Mouse (Mus musculus): ENCODE results near the gene Tex12. TPM values are rescaled to one million over a fixed set of nuclear protein-coding genes. Genes with fewer than 3 reads are reported as not detected.

The Tex12 gene
- polyA plus RNA-seq, 1 experiment from 2014 or later = not detected

GRCm38 (mm10) chr9:50518781-50519180, 42.3 kb downstream of the Tex12 start:
- Histone ChIP-seq H3K4me2 (ENCODE audit: low read depth, low read length, severe bottlenecking) (no peak overlapping the region), H3K4me1 (replicated peaks; ENCODE audit: control insufficient read depth, insufficient read depth, low read length) (no peaks in the 10 kb centered on the region), H3K27ac (ENCODE audit: low read depth, low read length) (no peak overlapping the region), H3K9me3 (ENCODE audit: control insufficient read depth, low read length) (no peaks in the 10 kb centered on the region), H3K4me3 (ENCODE audit: low read depth, low read length) (no peak overlapping the region), H3K9ac (ENCODE audit: low read length) (no peak overlapping the region), H3K27me3 (ENCODE audit: control insufficient read depth, insufficient read depth, low read length) (no peaks in the 10 kb centered on the region), H3K36me3 (ENCODE audit: control insufficient read depth, insufficient read depth, low read length) (no peaks in the 10 kb centered on the region)
- 13% methylated on average over 2 of the region's 2 CpGs for WGBS
- DNase-seq (ENCODE audit: low spot score) = peak; percentile 67
- no peak for ATAC-seq (replicated peaks; ENCODE audit: low FRiP score)

GRCm38 (mm10) chr9:50515462-50515861, 45.7 kb downstream of the Tex12 start:
- H3K27me3 ChIP-seq (ENCODE audit: control insufficient read depth, insufficient read depth, low read length) = no peaks in the 10 kb centered on the region
- no peak overlapping the region for H3K4me2 ChIP-seq (ENCODE audit: low read depth, low read length, severe bottlenecking)
- no peaks in the 10 kb centered on the region for H3K4me1 ChIP-seq (replicated peaks; ENCODE audit: control insufficient read depth, insufficient read depth, low read length)
- H3K27ac ChIP-seq (ENCODE audit: low read depth, low read length) = no peak overlapping the region
- DNase-seq (ENCODE audit: low spot score) (no peak), ATAC-seq (replicated peaks; ENCODE audit: low FRiP score) (no peak)
- H3K9ac ChIP-seq (ENCODE audit: low read length) = no peak overlapping the region
- H3K36me3 ChIP-seq (ENCODE audit: control insufficient read depth, insufficient read depth, low read length) = no peaks in the 10 kb centered on the region
- no peak overlapping the region for H3K4me3 ChIP-seq (ENCODE audit: low read depth, low read length)
- WGBS = 93% methylated on average over 5 of the region's 5 CpGs
- H3K9me3 ChIP-seq (ENCODE audit: control insufficient read depth, low read length) = no peaks in the 10 kb centered on the region

GRCm38 (mm10) chr9:50507570-50507969, 53.6 kb downstream of the Tex12 start:
- Histone ChIP-seq H3K4me2 (ENCODE audit: low read depth, low read length, severe bottlenecking) (no peak overlapping the region), H3K4me1 (replicated peaks; ENCODE audit: control insufficient read depth, insufficient read depth, low read length) (no peaks in the 10 kb centered on the region), H3K27ac (ENCODE audit: low read depth, low read length) (no peak overlapping the region), H3K36me3 (ENCODE audit: control insufficient read depth, insufficient read depth, low read length) (no peaks in the 10 kb centered on the region), H3K27me3 (ENCODE audit: control insufficient read depth, insufficient read depth, low read length) (no peaks in the 10 kb centered on the region), H3K9ac (ENCODE audit: low read length) (no peak overlapping the region), H3K4me3 (ENCODE audit: low read depth, low read length) (no peak overlapping the region), H3K9me3 (ENCODE audit: control insufficient read depth, low read length) (no peaks in the 10 kb centered on the region)
- DNase-seq (ENCODE audit: low spot score) (no peak), ATAC-seq (replicated peaks; ENCODE audit: low FRiP score) (no peak)
- WGBS = 84% methylated on average over 7 of the region's 7 CpGs

Other genes with a start within 250 kb of the Tex12 start
- gene Rpl10-ps3, start 216.4 kb downstream of the Tex12 start, polyA plus RNA-seq (2014; fragmentation: Nextera tagmentation; extraction: Ambion mirVana) = 140 and 153 TPM in 2 replicates
- gene Plet1, start 66.8 kb downstream of the Tex12 start, polyA plus RNA-seq (2014; fragmentation: Nextera tagmentation; extraction: Ambion mirVana) = 0.21 TPM in 1 of 2 replicates, not detected in the other
- 77.5 and 93.5 TPM in 2 replicates for gene Pts, start 32.6 kb downstream of the Tex12 start, polyA plus RNA-seq (2014; fragmentation: Nextera tagmentation; extraction: Ambion mirVana)
- gene Il18, start 6.5 kb downstream of the Tex12 start, polyA plus RNA-seq (2014; fragmentation: Nextera tagmentation; extraction: Ambion mirVana) = 9.6 and 10.3 TPM in 2 replicates
- gene Bco2, start 6.1 kb downstream of the Tex12 start, polyA plus RNA-seq (2014; fragmentation: Nextera tagmentation; extraction: Ambion mirVana) = 0.33 and 0.63 TPM in 2 replicates
- gene Sdhd, start 42.5 kb upstream of the Tex12 start, polyA plus RNA-seq (2014; fragmentation: Nextera tagmentation; extraction: Ambion mirVana) = 257 and 262 TPM in 2 replicates
- gene Timm8b, start 42.6 kb upstream of the Tex12 start, polyA plus RNA-seq (2014; fragmentation: Nextera tagmentation; extraction: Ambion mirVana) = 318 and 323 TPM in 2 replicates
- gene Pih1d2, start 56.0 kb upstream of the Tex12 start, polyA plus RNA-seq (2014; fragmentation: Nextera tagmentation; extraction: Ambion mirVana) = 7.2 and 8.6 TPM in 2 replicates
- 23.3 and 24.3 TPM in 2 replicates for gene Nkapd1, start 56.1 kb upstream of the Tex12 start, polyA plus RNA-seq (2014; fragmentation: Nextera tagmentation; extraction: Ambion mirVana)
- 53.2 and 57.7 TPM in 2 replicates for gene Dlat, start 98.5 kb upstream of the Tex12 start, polyA plus RNA-seq (2014; fragmentation: Nextera tagmentation; extraction: Ambion mirVana)
- gene Dixdc1, start 178.2 kb upstream of the Tex12 start, polyA plus RNA-seq (2014; fragmentation: Nextera tagmentation; extraction: Ambion mirVana) = 18.1 and 19.5 TPM in 2 replicates
- gene 2310030G06Rik, start 185.2 kb upstream of the Tex12 start, polyA plus RNA-seq (2014; fragmentation: Nextera tagmentation; extraction: Ambion mirVana) = 0.79 and 2.3 TPM in 2 replicates
- 5.5 and 6.0 TPM in 2 replicates for gene Cryab, start 190.0 kb upstream of the Tex12 start, polyA plus RNA-seq (2014; fragmentation: Nextera tagmentation; extraction: Ambion mirVana)
- gene Hspb2, start 191.0 kb upstream of the Tex12 start, polyA plus RNA-seq (2014; fragmentation: Nextera tagmentation; extraction: Ambion mirVana) = 0.73 TPM in 1 of 2 replicates, not detected in the other
- 12.6 and 14.0 TPM in 2 replicates for gene Fdxacb1, start 206.9 kb upstream of the Tex12 start, polyA plus RNA-seq (2014; fragmentation: Nextera tagmentation; extraction: Ambion mirVana)
- 33.4 and 40.3 TPM in 2 replicates for gene Alg9, start 213.7 kb upstream of the Tex12 start, polyA plus RNA-seq (2014; fragmentation: Nextera tagmentation; extraction: Ambion mirVana)
- 28.7 and 31.2 TPM in 2 replicates for gene 1110032A03Rik, start 214.2 kb upstream of the Tex12 start, polyA plus RNA-seq (2014; fragmentation: Nextera tagmentation; extraction: Ambion mirVana)